Mouse (Mus musculus) heart, embryonic 14.5 days (tissue): Measurements from ENCODE around the gene Gm10251. TPM values are rescaled to one million over a fixed set of nuclear protein-coding genes. Genes with fewer than 3 reads are reported as not detected.
"Not testable (repeated sequence)": the region's sequence is repeated elsewhere in the genome, so short reads cannot be mapped to it uniquely, and the experiment has no call there.

ENCODE experiments used
- ATAC-seq: fragments of 200-750 bp; cut with Nextera tagmentation; 2 replicates; pipeline ENCODE4 v1.8.0; 2017; ENCODE audit warnings: low read depth, moderate TSS enrichment; ENCODE audit not compliant: insufficient number of reproducible peaks, insufficient read depth, low FRiP score
- H3K27ac ChIP-seq, 2 experiments: fragments of 200-500 bp in 1 of 2; fragments of 300-500 bp in 1 of 2; sonication (generic) in 1 of 2; replicated peaks in 1 of 2; 2 replicates each; pipeline ENCODE4 v1.5.1; 2012 to 2014; ENCODE audit warnings: low read depth in 2 of 2, low read length in 2 of 2, control low read depth in 1 of 2, mild to moderate bottlenecking in 1 of 2, mixed read lengths in 1 of 2; ENCODE audit not compliant: control insufficient read depth in 1 of 2, insufficient read depth in 1 of 2
- H3K27me3 ChIP-seq: fragments of 300-500 bp; sonication (generic); 2 replicates; pipeline ENCODE4 v1.6.1; 2014; ENCODE audit warnings: mild to moderate bottlenecking, low read length, control low read depth; ENCODE audit not compliant: control insufficient read depth, insufficient read depth
- H3K36me3 ChIP-seq: fragments of 300-500 bp; sonication (generic); 2 replicates; pipeline ENCODE4 v1.6.1; 2014; ENCODE audit warnings: mild to moderate bottlenecking, control low read depth, low read length, mixed read lengths; ENCODE audit not compliant: control insufficient read depth, insufficient read depth
- H3K4me1 ChIP-seq, 2 experiments: fragments of 200-500 bp in 1 of 2; fragments of 300-500 bp in 1 of 2; sonication (generic) in 1 of 2; 2 replicates each; pipeline ENCODE4 v1.6.1; 2012 to 2014; ENCODE audit warnings: low read length in 2 of 2, control low read depth in 1 of 2, mixed read lengths in 1 of 2; ENCODE audit not compliant: control insufficient read depth in 2 of 2, insufficient read depth in 2 of 2
- H3K4me2 ChIP-seq: fragments of 300-500 bp; sonication (generic); 2 replicates; pipeline ENCODE4 v1.6.1; 2014; ENCODE audit warnings: mild to moderate bottlenecking, low read length
- H3K4me3 ChIP-seq, 2 experiments: fragments of 200-500 bp in 1 of 2; fragments of 300-500 bp in 1 of 2; sonication (generic) in 1 of 2; 2 replicates each; pipeline ENCODE4 v1.5.1; 2012 to 2014; ENCODE audit warnings: low read length in 2 of 2, mild to moderate bottlenecking in 2 of 2, control low read depth in 1 of 2, low read depth in 1 of 2, moderate library complexity in 1 of 2; ENCODE audit not compliant: control insufficient read depth in 1 of 2, insufficient read depth in 1 of 2
- H3K9ac ChIP-seq: fragments of 300-500 bp; sonication (generic); 2 replicates; pipeline ENCODE4 v1.6.1; 2014; ENCODE audit warnings: mild to moderate bottlenecking, low read length
- H3K9me3 ChIP-seq: fragments of 300-500 bp; sonication (generic); 2 replicates; pipeline ENCODE4 v1.6.1; 2016; ENCODE audit warnings: low read length, control low read depth; ENCODE audit not compliant: control insufficient read depth
- WGBS: fragments of 180-500 bp; shearing (Covaris S2); extraction: QIAGEN DNeasy Blood & Tissue Kit; methylation state at CpG from one replicate; pipeline ENCODE4 v1.1.7; 2014; 5-methylcytosine and 5-hydroxymethylcytosine counted together
- polyA plus RNA-seq: library from polyadenylated mRNA; unstranded; fragments of >200 nt; fragmentation: Nextera tagmentation; extraction: Ambion mirVana; gene quantifications from 2 replicates; pipeline ENCODE4 v1.2.1, GENCODE M21; 2014

Gm10251 gene
- polyA plus RNA-seq, result not detected in 2 replicates

DNA sequence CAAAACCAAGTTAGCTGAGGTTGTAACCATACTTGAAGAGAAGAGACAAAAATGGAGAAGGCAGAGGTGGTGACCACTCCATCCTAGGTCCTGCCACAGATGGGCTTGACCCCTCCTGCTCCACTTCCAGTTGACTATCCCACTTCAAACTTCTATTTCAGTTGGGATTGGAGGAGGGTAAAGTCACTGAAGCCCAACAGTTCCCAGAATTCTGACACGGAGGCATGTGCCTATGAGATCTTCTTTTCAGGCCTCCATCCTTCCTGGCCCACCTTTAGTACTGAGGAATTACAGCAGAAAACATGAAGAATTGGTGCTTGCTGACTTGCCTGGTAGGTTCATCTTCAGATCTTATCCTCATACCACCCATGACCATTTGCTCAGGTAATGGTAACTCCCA is at the start of gene Gm10251:
Gene Gm10251, minus strand, starts transcription at position 101 of the 400 bp plus-strand sequence.
- not testable (repeated sequence) for H3K9ac ChIP-seq, H3K27ac ChIP-seq, ATAC-seq, H3K4me2 ChIP-seq, H3K4me3 ChIP-seq, H3K9me3 ChIP-seq, H3K4me1 ChIP-seq, H3K27me3 ChIP-seq, H3K36me3 ChIP-seq
- WGBS, result no CpG with 5 or more reads among the region's 1 CpGs

DNA sequence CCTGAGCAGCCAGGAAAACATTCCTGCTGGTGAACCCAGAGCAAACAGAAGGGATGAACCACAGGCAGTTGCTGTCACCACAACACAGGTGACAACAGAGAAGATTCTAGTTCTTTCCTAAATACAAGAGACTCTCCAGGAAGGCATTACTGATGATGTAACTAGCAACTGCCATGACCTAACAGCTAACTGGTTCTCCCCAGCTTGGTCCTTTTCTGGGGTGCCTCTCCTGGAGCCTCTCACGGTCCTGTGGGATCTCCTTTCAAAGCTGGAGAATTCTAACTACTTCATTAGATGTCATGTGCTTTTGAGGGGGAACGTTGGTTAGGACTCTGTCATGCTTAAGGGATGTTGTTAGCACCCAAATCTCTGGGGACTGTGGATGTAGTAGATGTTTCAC is 36.2 kb upstream of the Gm10251 start, which contains the start of gene Gm8050:
Gene Gm8050, minus strand, starts transcription at position 101 of the 400 bp plus-strand sequence.
- H3K4me2 ChIP-seq, ATAC-seq: not testable (repeated sequence)

DNA sequence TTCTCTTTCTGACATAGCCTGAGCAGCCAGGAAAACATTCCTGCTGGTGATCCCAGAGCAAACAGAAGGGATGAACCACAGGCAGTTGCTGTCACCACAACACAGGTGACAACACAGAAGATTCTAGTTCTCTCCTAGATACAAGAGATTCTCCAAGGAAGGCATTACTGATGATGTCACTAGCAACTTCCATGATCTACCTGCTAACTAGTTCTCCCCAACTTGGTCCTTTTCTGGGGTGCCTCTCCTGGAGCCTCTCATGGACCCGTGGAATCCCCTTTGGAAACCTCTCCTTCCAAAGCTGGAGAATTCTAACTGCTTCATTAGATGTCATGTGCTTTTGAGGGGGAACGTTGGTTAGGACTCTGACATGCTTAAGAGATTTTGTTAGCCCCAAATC is 61.7 kb downstream of the Gm10251 start, which contains the start of gene Gm3460:
Gene Gm3460, minus strand, starts transcription at position 101 of the 400 bp plus-strand sequence.
- H3K27ac ChIP-seq, H3K27me3 ChIP-seq, H3K4me1 ChIP-seq: not testable (repeated sequence)

More for the DNA sequence above, 36.2 kb upstream of the Gm10251 start, which contains the start of gene Gm8050:
- H3K36me3 ChIP-seq, H3K4me3 ChIP-seq, H3K9ac ChIP-seq, H3K4me1 ChIP-seq, H3K9me3 ChIP-seq, H3K27ac ChIP-seq, H3K27me3 ChIP-seq: not testable (repeated sequence)
- WGBS, result no CpG with 5 or more reads among the region's 2 CpGs

DNA sequence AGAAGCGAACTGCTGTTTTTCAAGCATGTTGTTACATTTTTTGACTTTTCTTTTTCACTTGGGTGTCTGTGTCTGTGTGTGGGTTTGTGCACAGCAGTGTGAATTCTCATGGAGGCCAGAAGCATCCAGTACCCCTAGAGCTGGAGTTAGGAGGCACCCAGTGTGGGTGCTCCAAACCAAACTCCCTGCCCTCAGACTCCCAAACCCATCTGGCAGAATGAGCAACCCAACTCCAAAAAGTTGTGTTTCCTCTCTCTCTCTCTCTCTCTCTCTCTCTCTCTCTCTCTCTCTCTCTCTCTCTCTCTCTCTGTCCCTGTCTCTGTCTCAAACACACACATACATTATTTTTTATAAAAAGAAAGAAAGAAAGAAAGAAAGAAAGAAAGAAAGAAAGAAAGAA is 77.5 kb downstream of the Gm10251 start:
- not testable (repeated sequence) for H3K4me1 ChIP-seq, H3K9me3 ChIP-seq, H3K27ac ChIP-seq, H3K27me3 ChIP-seq, H3K9ac ChIP-seq, H3K36me3 ChIP-seq, H3K4me3 ChIP-seq, H3K4me2 ChIP-seq, ATAC-seq
- WGBS, result no CpG with 5 or more reads among the region's 1 CpGs

More for the DNA sequence above, 61.7 kb downstream of the Gm10251 start, which contains the start of gene Gm3460:
- not testable (repeated sequence) for H3K9ac ChIP-seq, H3K4me2 ChIP-seq, H3K9me3 ChIP-seq, H3K4me3 ChIP-seq, H3K36me3 ChIP-seq, ATAC-seq
- 64% methylated on average over 1 of the region's 2 CpGs for WGBS

DNA sequence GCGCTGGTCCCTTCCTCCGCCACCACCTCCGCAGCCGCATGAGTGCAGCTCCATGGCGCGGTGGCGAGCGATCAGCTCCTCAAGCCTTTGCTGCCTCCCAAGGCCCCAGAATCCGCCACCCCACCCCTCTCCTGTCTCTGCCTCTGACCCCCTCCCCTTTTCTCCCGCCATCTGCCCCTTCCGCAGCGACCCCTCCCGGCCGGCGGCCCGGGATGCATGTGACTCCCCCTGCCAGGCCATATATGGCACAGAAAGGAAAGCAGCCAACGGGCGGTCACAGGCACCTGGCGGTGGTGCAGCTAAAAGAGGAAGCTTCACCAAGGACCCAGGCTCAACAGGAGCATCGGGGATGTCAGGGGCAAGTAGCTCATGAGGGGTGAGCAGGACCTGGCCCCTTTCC is 79.0 kb downstream of the Gm10251 start:
- H3K4me1 ChIP-seq, H3K9me3 ChIP-seq, H3K27me3 ChIP-seq, H3K27ac ChIP-seq, H3K36me3 ChIP-seq, ATAC-seq: not testable (repeated sequence)
- peak overlapping the region; percentile 46 for H3K9ac ChIP-seq
- H3K4me2 ChIP-seq, result peak overlapping the region; percentile 63
- under 1% methylated on average over 14 of the region's 20 CpGs for WGBS
- H3K4me3 ChIP-seq, result peak overlapping the region; percentile 32 to 35

DNA sequence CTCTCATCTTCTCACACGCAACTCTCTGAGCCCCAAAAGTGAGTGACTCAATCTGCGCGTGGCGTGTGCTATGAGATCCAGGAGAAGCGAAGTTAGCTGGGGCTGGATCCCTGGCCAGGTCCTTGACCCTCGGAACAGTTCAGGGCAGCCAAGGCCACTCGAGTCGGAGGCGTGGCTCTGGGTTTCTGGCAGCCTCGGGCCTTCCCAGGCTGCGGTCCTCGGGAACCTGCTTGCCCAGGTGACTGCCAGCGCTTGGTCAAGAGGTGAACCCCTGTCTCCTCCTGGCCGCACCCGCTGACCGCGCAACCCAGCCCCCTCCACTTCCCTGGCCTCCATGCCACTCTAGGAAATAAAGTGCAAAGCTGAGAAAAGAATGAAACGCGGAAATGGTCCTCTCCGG is 79.4 kb downstream of the Gm10251 start:
- not testable (repeated sequence) for H3K36me3 ChIP-seq, H3K27ac ChIP-seq, H3K27me3 ChIP-seq, H3K4me1 ChIP-seq, ATAC-seq, H3K9me3 ChIP-seq
- H3K4me3 ChIP-seq, result peak overlapping the region; percentile 29 to 35
- WGBS, result 6% methylated on average over 17 of the region's 20 CpGs
- peak overlapping the region; percentile 63 for H3K4me2 ChIP-seq
- H3K9ac ChIP-seq, result peak overlapping the region; percentile 46

DNA sequence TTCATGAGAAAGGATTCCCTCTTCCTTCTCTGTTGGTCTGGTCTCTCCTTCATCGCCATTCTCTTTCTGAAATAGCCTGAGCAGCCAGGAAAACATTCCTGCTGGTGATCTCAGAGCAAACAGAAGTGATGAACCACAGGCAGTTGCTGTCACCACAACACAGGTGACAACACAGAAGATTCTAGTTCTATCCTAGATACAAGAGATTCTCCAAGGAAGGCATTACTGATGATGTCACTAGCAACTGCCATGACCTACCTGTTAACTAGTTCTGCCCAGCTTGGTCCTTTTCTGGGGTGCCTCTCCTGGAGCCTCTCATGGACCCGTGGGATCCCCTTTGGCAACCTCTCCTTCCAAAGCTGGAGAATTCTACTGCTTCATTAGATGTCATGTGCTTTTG is 93.5 kb downstream of the Gm10251 start, which contains the start of gene Gm3629:
Gene Gm3629, minus strand, starts transcription at position 101 of the 400 bp plus-strand sequence.
- H3K4me3 ChIP-seq, ATAC-seq, H3K36me3 ChIP-seq, H3K4me2 ChIP-seq, H3K9me3 ChIP-seq, H3K9ac ChIP-seq, H3K4me1 ChIP-seq, H3K27ac ChIP-seq, H3K27me3 ChIP-seq: not testable (repeated sequence)
- no CpG with 5 or more reads among the region's 2 CpGs for WGBS
